Mouse (Mus musculus): ENCODE data around the gene Vps4a. TPM values are rescaled to one million over a fixed set of nuclear protein-coding genes. Genes with fewer than 3 reads are reported as not detected.

Gene Vps4a
- total RNA-seq, 2 experiments from 2014 or later, result 115 to 125 TPM

DNA sequence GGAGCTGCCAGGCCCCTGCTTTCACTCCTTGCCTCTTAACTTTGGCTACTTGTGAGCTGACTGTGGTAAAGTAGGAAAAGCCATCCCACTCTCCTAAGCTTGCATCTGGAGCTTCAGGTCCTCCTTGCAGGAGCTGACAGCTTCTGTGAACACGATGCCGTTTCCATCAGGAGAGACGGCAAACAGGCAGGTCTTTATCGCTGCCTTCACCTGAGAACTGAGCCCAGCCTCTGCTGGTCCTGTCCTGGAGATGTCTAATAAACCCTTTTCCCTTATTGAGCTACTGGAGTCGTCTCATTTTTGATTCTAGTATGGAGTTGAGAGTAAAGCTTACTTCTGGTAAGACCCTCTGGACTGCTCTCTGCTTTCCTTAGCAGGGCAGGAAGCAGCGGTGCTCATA lies 14.5 kb downstream of the Vps4a start:
- intact Hi-C loops (cut with DNase I), result no loop called here
- no peak for DNase-seq (ENCODE audit: low spot score in 2 of 2)

DNA sequence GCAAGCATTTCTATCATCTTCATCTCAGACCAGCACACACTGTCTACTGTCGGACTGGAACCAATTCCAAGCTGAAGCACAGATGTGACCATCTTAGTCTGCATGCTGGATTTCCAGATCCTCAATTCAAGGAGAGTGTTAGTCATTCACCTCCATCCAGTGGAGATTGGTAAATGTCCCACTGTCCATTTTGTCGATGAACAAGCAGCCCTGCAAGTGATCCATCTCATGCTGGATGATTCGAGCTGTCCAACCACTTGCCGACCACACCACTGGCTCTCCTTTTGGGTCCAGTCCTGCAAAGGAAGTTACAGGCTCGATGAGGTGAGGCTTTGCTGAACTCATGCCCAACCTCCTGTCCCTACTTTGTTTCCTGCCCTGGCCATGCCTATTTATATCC lies 16.0 kb downstream of the Vps4a start:
- intact Hi-C loops (cut with DNase I), result no loop called here
- DNase-seq (ENCODE audit: low spot score in 2 of 2), result no peak

DNA sequence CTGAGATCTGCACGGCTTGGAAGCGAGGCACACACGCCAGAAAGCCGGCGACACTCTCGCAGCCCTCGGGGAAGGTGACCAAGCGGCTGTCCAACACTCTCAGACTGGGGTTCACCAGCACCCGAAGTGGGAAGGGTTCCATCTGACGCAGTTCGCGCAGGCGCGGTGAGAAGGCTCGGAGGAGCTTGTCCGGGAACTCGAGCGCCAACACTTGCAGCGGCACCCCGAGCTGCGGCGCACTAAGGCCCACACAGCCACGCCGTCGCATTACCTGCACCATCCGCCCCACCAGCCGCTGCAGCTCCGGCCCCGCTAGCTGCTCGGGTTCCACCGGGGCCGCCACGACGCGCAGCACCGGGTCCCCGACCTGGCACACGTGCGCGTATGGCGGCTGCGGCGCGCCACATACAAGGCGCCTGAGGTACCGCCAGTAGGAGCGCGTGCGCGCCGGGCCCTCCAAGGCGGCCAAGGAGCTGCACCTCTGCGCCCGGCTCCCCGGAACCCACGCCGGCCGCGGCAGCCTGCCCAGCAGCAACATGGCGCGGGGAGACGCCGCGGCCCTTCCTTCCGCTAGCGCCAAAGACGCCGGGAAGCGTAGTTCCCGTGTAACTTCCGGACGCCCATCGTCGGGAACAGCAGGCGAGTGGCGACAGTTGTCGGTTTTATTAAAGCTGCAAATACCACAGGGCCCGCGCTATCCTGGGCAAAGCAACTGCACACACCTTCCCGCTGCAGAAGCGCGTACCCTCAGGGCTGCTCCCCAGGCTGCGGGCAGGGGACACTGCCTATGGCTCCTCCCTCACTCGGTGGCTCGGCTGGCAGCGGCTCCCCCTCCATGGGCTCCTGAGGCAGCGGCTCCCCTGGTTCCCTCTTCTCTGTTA lies 17.3 kb downstream of the Vps4a start, which contains the start of gene Pdf:
TSS of gene Pdf (minus strand) at position 554 of the 881 bp plus-strand sequence.
- peak; percentile 89 for DNase-seq (ENCODE audit: low spot score in 2 of 2)
- intact Hi-C loops (cut with DNase I), result loop anchor here (1.0 kb wide), 2 partner anchors 8 to 17 kb away; partner anchors contain the start of genes Cog8, Nip7 and Vps4a

DNA sequence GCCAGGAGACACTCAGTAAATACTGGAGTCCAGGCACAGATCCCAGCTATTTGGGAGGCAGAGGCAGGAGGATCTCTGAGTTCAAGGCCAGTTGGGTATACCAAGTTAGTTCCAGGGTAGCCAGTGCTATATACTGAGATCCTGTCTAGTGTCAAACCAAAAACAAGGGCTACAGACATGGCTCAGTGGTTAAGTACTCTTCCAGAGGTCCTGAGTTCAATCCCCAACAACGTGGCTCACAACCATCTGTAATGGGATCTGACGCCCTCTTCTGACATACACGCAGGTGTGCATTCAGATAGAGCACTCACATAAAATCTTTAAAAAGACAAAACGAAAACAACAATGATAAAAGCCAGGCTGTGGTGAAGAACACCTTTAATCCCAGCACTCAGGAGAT lies 18.5 kb downstream of the Vps4a start:
- intact Hi-C loops (cut with DNase I), result no loop called here
- DNase-seq (ENCODE audit: low spot score in 2 of 2), result no peak

DNA sequence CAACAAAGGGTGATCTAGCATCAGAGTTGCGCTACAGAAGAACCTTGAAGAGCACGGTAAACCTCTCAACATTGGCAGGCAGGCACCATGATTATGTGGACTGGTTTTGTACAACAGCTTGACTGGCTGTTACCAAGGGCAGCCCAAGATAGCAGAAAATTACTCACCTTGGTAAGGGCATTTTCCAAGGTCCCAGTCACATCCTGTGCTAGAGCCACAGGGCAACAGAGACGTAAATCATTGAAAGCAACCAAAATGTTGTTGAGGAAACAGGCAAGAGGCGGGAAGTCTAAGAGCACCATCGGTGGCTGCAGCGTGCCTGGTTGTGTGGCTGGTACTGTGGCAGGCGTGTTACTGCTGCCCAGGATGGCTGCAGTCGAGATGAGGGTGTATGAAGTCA lies 21.0 kb downstream of the Vps4a start:
- intact Hi-C loops (cut with DNase I), result no loop called here
- no peak for DNase-seq (ENCODE audit: low spot score in 2 of 2)

- peak; percentile 96 to 99 for DNase-seq (ENCODE audit: low spot score in 2 of 2)
- intact Hi-C loops (cut with DNase I), result loop anchor here (1.0 kb wide), 1 partner anchor 8 kb away; the partner anchor contains the start of gene Pdf
Observed at GRCm38 (mm10) chr8:107056076-107056972, 25.3 kb downstream of the Vps4a start, which contains the start of the genes Cog8 and Nip7. Cog8 (minus strand) TSS chr8:107056689. Nip7 (plus strand) TSS chr8:107056877.

- intact Hi-C loops (cut with DNase I), result loop anchor here (1.0 kb wide), 1 partner anchor 9 kb away; the partner anchor contains the start of gene Pdf
- DNase-seq (ENCODE audit: low spot score in 2 of 2), result no peak
Observed at GRCm38 (mm10) chr8:107056973-107057369, 25.9 kb downstream of the Vps4a start.

- intact Hi-C loops (cut with DNase I), result no loop called here
- DNase-seq (ENCODE audit: low spot score in 2 of 2), result no peak
Observed at GRCm38 (mm10) chr8:107062613-107063012, 31.6 kb downstream of the Vps4a start.

GRCm38 (mm10) chr8:107065511-107066496 lies 34.8 kb downstream of the Vps4a start, which contains the start of gene Tmed6:
Tmed6 (minus strand) TSS chr8:107065644.
- DNase-seq (ENCODE audit: low spot score in 2 of 2), result no peak
- intact Hi-C loops (cut with DNase I), result no loop called here

- intact Hi-C loops (cut with DNase I), result no loop called here
- DNase-seq (ENCODE audit: low spot score in 2 of 2), result no peak
Observed at GRCm38 (mm10) chr8:107073706-107074105, 42.7 kb downstream of the Vps4a start.

- intact Hi-C loops (cut with DNase I), result no loop called here
- no peak for DNase-seq (ENCODE audit: low spot score in 2 of 2)
Observed at GRCm38 (mm10) chr8:107074128-107074527, 43.1 kb downstream of the Vps4a start.

DNA sequence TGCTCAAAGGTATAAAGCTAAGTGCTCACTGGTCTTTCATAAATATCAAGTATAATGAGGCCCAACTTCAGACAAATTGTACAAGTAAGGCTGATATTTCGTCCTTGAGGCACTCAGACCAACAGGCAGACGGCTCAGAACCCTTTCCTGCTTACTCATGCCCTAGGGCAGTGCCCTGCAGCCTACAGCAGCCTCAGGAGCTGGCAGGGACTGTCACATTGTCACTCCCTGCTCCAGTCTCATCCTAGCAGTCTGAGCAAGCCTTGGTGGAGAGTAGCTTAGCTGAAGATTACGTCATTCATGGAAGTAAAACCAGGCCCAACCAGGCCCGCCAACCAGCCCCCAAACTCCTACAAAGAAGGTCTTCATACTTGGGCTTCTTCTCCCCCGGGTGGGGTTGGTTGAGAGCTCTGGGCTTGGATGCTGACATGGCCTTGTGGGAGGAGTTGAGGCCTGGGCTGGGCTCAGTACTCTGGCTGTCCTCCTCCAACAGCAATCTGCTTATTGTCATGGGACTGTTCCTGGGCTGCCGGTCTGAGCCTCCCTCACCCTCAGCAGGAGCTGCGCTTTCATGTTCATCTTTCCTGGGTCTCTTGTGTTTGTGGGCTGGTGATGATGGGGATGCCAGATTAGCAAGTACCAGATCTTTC lies 45.3 kb downstream of the Vps4a start:
- intact Hi-C loops (cut with DNase I), result no loop called here

DNA sequence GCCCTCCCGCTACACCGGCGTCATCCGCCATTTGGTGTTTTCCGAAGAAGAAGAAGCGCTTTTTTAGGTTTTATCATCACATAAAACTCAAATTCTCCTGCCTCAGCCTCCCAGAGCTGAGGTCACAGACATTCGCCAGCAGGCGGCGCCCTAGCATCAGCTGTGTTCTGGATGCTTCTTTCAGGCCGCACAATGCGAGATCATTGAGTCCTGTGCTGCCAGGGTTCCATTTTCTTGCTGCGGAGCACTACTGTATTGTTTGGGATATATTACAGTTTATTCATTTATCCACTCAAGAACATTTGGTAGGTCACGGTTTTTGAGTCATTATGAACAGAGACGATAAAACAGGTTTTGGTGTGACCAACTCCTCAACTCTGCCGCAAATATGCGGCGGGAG lies 54.3 kb downstream of the Vps4a start:
- no peak for DNase-seq (ENCODE audit: low spot score in 2 of 2)
- intact Hi-C loops (cut with DNase I), result no loop called here

More for the DNA sequence above, 45.3 kb downstream of the Vps4a start:
- DNase-seq (ENCODE audit: low spot score in 2 of 2), result no peak

DNA sequence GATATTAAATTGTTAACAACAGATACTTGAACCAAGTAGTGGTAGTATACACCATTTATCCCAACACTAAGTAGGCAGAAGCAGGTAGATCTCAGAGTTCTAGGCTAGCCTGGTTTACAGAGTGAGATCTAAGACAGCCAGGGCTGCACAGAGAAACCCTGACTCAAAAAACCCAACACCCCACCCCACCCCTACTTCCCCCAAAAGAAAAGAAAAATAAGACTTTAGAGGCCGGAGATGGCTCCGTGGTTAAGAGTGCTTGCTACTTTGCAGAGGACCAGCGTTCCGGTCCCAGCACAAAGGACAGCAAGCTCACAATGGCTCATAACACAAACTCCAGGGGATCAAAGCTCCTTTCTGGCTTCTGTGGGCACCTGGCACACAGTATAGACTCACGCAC lies 55.0 kb downstream of the Vps4a start:
- no peak for DNase-seq (ENCODE audit: low spot score in 2 of 2)
- intact Hi-C loops (cut with DNase I), result no loop called here

GRCm38 (mm10) chr8:107088526-107089063 lies 57.6 kb downstream of the Vps4a start:
- intact Hi-C loops (cut with DNase I), result no loop called here
- DNase-seq (ENCODE audit: low spot score in 2 of 2), result no peak

GRCm38 (mm10) chr8:107090531-107090930 lies 59.5 kb downstream of the Vps4a start:
- DNase-seq (ENCODE audit: low spot score in 2 of 2), result no peak
- intact Hi-C loops (cut with DNase I), result no loop called here

All from left cerebral cortex, postnatal 25 days (tissue).